Mouse (Mus musculus): ENCODE measurements around the gene Galns. TPM values are rescaled to one million over a fixed set of nuclear protein-coding genes. Genes with fewer than 3 reads are reported as not detected.
"Not testable (repeated sequence)": the region's sequence is repeated elsewhere in the genome, so short reads cannot be mapped to it uniquely, and the experiment has no call there.

Gene Galns
- total RNA-seq, 1 experiment from 2014 or later: 12.8 TPM

- ATAC-seq (replicated peaks; ENCODE audit: low read depth, poor library complexity, severe bottlenecking): peak; percentile 20; the same call in 1 of the 2 replicates
Observed at GRCm38 (mm10) chr8:122635878-122636802, 24.9 kb upstream of the Galns start.

GRCm38 (mm10) chr8:122633205-122633604 is 21.9 kb upstream of the Galns start:
- no peak for ATAC-seq (replicated peaks; ENCODE audit: low read depth, poor library complexity, severe bottlenecking)

- ATAC-seq (replicated peaks; ENCODE audit: low read depth, poor library complexity, severe bottlenecking): not testable (repeated sequence)
Observed at GRCm38 (mm10) chr8:122632134-122632533, 20.9 kb upstream of the Galns start.

GRCm38 (mm10) chr8:122630696-122631095 is 19.4 kb upstream of the Galns start:
- no peak for ATAC-seq (replicated peaks; ENCODE audit: low read depth, poor library complexity, severe bottlenecking)

GRCm38 (mm10) chr8:122629388-122629787 is 18.1 kb upstream of the Galns start:
- no peak for ATAC-seq (replicated peaks; ENCODE audit: low read depth, poor library complexity, severe bottlenecking)

- ATAC-seq (replicated peaks; ENCODE audit: low read depth, poor library complexity, severe bottlenecking): peak; percentile 21
Observed at GRCm38 (mm10) chr8:122626896-122627295, 15.6 kb upstream of the Galns start.

- no peak for ATAC-seq (replicated peaks; ENCODE audit: low read depth, poor library complexity, severe bottlenecking)
Observed at GRCm38 (mm10) chr8:122625811-122626210, 14.5 kb upstream of the Galns start.

GRCm38 (mm10) chr8:122624653-122625052 is 13.4 kb upstream of the Galns start:
- ATAC-seq (replicated peaks; ENCODE audit: low read depth, poor library complexity, severe bottlenecking): no peak

- ATAC-seq (replicated peaks; ENCODE audit: low read depth, poor library complexity, severe bottlenecking): no peak
Observed at GRCm38 (mm10) chr8:122623844-122624642, 12.8 kb upstream of the Galns start.

- ATAC-seq (replicated peaks; ENCODE audit: low read depth, poor library complexity, severe bottlenecking): no peak
Observed at GRCm38 (mm10) chr8:122622727-122623126, 11.5 kb upstream of the Galns start, which contains the start of gene Pabpn1l. Gene Pabpn1l, minus strand, starts transcription at chr8:122622739.

GRCm38 (mm10) chr8:122620446-122620845 is 9.2 kb upstream of the Galns start:
- ATAC-seq (replicated peaks; ENCODE audit: low read depth, poor library complexity, severe bottlenecking): no peak

GRCm38 (mm10) chr8:122618660-122619378 is 7.6 kb upstream of the Galns start:
- no peak for ATAC-seq (replicated peaks; ENCODE audit: low read depth, poor library complexity, severe bottlenecking)

- peak; percentile 70 for ATAC-seq (replicated peaks; ENCODE audit: low read depth, poor library complexity, severe bottlenecking)
Observed at GRCm38 (mm10) chr8:122617947-122618546, 6.8 kb upstream of the Galns start.

- ATAC-seq (replicated peaks; ENCODE audit: low read depth, poor library complexity, severe bottlenecking): no peak
Observed at GRCm38 (mm10) chr8:122616181-122616905, 5.1 kb upstream of the Galns start.

GRCm38 (mm10) chr8:122610612-122611277 is 518 bp downstream of the Galns start:
- peak; percentile 31 for ATAC-seq (replicated peaks; ENCODE audit: low read depth, poor library complexity, severe bottlenecking)

- ATAC-seq (replicated peaks; ENCODE audit: low read depth, poor library complexity, severe bottlenecking): no peak
Observed at GRCm38 (mm10) chr8:122610209-122610608, 1.1 kb downstream of the Galns start.

- no peak for ATAC-seq (replicated peaks; ENCODE audit: low read depth, poor library complexity, severe bottlenecking)
Observed at GRCm38 (mm10) chr8:122606810-122607209, 4.5 kb downstream of the Galns start.

- ATAC-seq (replicated peaks; ENCODE audit: low read depth, poor library complexity, severe bottlenecking): 0 out of 2 replicates have a peak, but pooled peaks have one; percentile 11
Observed at GRCm38 (mm10) chr8:122605367-122605766, 5.9 kb downstream of the Galns start.

- no peak for ATAC-seq (replicated peaks; ENCODE audit: low read depth, poor library complexity, severe bottlenecking)
Observed at GRCm38 (mm10) chr8:122604640-122605039, 6.6 kb downstream of the Galns start.

All from common myeloid progenitor, adult 5-6 weeks (primary cell).